In genomic region chr1:87807751-87808150, GRCm38 (mm10) we compare ENCODE assay signal across 1 mouse cellular context.
TF ChIP-seq lines count a peak whose summit lies in the region.

No protein-coding gene starts in this region.

TF ChIP-seq in MEL, 35 proteins besides CTCF, POLR2A, EP300 and RAD21:
- TF ChIP-seq GABPA (IDR thresholded peaks at IDR 0.05; ENCODE audit: low read depth, low read length) (no peak), TAL1 (IDR thresholded peaks at IDR 0.05; ENCODE audit: low read length) (0 out of 2 replicates have a peak, but pooled peaks have one; percentile 25), GATA1 (IDR thresholded peaks at IDR 0.05; ENCODE audit: low read depth, low read length) (0 out of 2 replicates have a peak, but pooled peaks have one; percentile 11)
